Mouse (Mus musculus) urinary bladder, postnatal 4 days (tissue): Measurements from ENCODE around the gene Zfp866.
A peak's percentile ranks its signal among the peaks of the same experiment; 100 is the strongest.

Experiments used
- DNase-seq, 2 experiments: peaks; one replicate each; pipeline ENCODE4 v3.0.0; 2021 to 2022; ENCODE audit warnings: low spot score in 2 of 2

Zfp866 gene

GRCm38 (mm10) chr8:69790773-69791367 lies at the start of gene Zfp866, which contains the start of gene Atp13a1:
TSS of gene Zfp866 (minus strand) at chr8:69791178.
TSS of gene Atp13a1 (plus strand) at chr8:69791163.
- peak; percentile 84 to 87 for DNase-seq

- no peak for DNase-seq
These were observed 46.2 kb upstream of the Zfp866 start for GRCm38 (mm10) chr8:69837057-69837682.

GRCm38 (mm10) chr8:69832298-69832853 lies 41.4 kb upstream of the Zfp866 start, which contains the start of gene Pbx4:
TSS of gene Pbx4 (plus strand) at chr8:69832491.
- DNase-seq, result peak; percentile 81

DNA sequence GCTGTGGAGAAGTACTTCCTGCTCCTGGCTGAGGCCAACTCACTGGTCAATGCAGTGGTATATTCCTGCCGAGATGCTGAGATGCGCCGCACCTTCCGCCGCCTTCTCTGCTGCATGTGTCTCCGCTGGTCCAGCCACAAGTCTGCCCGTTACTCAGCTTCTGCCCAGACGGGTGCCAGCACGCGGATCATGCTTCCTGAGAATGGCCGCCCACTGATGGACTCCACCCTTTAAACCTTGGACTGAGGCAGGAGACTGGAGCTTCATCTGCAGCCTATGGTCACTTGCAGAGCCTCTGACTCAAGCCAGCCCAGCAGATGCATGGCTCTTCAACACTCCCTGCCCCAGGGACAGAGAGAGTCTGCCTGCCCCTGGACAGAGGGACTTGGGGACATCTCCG lies 35.4 kb upstream of the Zfp866 start:
- no peak for DNase-seq

DNA sequence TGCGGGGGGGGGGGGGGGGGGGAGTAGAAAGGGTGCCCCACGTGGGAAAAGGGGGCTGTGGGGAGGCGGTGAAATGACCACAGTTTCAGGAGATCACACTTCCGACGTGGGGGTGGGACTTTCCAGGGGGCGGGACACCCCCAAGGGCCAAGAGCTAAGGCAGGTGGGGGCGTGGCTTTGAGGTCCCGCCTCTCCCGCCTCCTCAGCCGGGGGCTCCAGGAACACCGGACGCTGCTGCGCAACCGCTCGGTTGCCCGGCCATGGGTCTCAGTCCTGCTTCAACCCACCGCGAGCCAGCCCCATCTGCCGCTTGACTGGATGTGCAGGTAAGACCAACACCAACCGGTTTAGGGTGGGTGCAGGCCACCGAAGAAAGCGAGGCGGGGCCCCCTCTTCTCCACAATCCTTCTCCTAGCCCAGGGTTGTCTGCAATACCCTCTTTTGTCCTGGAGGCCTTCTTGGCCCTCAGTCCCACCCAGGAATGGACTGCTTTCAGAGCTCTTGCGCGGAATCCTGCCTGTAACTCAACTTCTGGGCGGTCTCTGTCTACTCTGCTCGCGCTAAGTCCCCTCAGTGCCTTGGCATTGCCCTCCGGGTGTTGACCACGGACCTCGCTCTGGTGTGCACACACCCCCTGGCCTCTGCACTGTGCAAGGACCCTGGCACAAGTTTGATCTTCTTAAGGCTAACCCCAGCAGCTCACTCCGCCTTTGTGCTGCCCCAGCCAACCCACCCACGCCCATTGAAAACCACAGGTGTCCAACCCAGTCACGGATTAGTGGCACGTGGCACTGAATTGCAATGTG lies 31.6 kb upstream of the Zfp866 start, which contains the start of gene Lpar2:
Gene Lpar2, plus strand, starts transcription at position 44 of the 806 bp plus-strand sequence.
- peak in 1 of 2 experiments; percentile 56 for DNase-seq

DNA sequence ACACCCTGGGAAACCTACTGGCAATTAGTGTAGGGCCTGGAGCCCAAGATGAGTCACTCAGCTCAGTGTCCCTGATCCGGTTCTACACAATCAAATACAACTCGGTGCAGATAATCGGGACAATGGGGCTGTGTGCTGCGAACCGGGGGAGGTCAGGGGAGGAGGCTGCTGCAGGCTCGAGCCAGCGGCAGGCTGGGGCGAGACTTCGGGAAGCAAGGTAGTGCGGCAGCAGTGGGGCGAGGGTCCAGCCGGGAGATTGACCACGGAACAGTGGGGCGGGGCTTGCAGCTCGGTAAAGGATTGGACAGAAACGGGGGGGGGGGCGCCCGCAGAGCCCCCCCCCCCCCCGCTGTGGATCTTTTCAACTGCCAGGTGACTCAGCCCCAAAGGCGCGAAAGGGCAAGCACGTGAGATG lies 31.0 kb upstream of the Zfp866 start:
- peak in 1 of 2 experiments; percentile 35 for DNase-seq

- DNase-seq, result no peak
These were observed 29.5 kb upstream of the Zfp866 start for GRCm38 (mm10) chr8:69820466-69820865.

DNA sequence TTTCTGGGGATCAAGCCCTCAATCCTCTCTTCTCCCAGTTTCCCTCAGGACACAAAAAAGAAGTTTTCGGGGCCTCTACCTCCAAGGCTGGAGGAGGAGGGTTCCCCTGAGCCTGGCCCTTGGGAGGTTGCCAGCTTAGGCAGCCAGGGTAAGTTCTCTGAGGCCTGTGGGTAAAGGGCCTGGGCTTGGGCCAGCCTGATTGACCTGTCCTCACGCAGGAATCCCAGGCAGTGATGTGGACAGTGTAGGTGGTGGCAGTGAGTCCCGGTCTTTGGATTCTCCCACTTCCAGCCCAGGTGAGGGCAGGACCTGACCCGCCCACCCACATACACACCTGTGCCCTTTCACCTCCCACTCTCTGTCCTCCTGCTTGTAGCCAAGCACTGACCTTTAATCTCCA lies 24.4 kb upstream of the Zfp866 start:
- no peak for DNase-seq

DNA sequence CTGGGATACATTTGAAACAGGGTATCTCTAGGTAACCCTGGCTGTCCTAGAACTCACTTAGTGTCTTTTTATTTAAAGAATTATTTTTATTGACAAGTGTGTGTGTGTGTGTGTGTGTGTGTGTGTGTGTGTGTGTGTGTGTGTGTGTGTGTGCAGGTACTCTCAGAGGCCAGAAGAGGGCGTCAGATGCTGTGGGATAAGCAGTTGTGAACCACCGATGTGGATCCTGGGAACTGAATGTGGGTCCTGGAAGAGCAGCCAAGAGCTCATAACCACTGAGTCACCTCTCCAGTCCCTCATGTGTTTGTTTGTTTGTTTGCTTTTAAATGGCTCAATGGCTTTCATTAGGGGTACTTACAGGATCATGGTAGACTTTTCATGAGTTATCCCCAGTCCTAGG lies 23.9 kb upstream of the Zfp866 start:
- no peak for DNase-seq

GRCm38 (mm10) chr8:69809820-69810219 lies 18.8 kb upstream of the Zfp866 start:
- DNase-seq, result no peak

DNA sequence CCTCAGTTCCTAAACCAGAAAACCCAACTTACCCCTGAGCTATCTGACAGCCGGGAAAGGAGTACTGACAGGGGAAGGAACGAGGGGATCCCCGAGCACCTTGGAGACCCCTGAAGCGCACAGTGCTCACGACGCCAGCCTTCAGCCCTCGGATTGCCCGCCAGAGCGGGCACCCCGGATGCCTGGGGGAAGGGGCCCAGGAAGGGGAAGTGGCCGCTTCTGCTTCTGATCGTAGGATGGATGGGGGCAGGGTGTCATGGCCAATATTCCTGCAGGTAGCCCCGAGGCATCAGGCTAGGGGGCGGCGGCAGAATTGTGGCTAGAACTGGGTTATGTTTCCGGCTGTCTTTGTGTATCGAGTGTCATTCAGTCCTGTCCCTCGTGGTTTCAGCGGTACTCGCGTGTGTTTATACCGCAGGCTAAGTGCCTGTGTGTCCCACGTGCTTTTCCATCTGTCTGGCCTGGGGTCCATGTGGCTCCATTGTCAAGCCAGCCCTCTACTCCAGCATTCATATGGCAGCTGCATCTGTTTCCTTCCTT lies 18.0 kb upstream of the Zfp866 start:
- DNase-seq, result no peak

- DNase-seq, result peak; percentile 64 to 85
These were observed 17.3 kb upstream of the Zfp866 start, which contains the start of gene Gmip for GRCm38 (mm10) chr8:69808094-69808863. TSS of gene Gmip (plus strand) at chr8:69808679.

DNA sequence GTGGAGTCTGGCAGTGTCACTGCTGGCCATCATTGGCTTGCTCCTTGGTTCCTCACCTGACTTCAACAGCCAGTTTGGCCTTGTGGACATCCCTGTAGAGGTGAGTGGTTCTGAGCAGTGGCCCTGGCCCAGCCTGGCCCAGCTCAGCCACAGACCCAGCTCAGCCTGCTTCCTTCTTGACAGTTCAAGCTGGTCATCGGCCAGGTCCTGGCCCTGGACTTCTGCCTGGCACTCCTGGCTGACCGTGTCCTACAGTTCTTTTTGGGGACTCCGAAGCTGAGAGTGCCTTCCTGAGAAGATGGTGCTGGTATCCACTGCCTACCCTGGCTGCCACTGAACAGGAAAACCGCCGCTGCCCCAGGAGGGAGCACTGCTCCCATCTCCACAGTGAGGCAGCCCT lies 16.3 kb upstream of the Zfp866 start:
- peak in 1 of 2 experiments; percentile 54 for DNase-seq

- peak in 1 of 2 experiments; percentile 55 for DNase-seq
These were observed 14.5 kb upstream of the Zfp866 start for GRCm38 (mm10) chr8:69805491-69805890.

DNA sequence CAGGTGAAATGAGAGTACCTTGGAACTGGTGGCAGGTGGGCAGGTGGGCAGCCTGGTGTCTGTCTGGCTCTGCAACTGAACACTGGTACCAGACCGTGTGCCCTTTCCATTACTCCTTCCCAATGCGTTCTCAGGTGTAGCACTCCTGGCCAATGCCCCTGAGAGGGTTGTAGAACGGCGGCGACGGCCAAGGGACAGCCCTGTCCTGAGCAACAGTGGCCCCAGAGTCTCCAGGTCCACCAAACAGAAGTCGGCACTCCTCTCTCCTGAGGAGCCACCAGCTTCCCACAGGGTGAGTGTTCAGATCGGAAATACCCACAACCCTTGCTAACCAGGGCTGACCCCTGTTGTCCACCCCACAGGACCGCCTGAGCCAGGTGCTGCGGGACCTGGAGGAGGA lies 14.1 kb upstream of the Zfp866 start:
- DNase-seq, result peak in 1 of 2 experiments; percentile 58

GRCm38 (mm10) chr8:69804537-69804936 lies 13.6 kb upstream of the Zfp866 start:
- DNase-seq, result no peak

- peak; percentile 13 to 54 for DNase-seq
These were observed 12.4 kb upstream of the Zfp866 start for GRCm38 (mm10) chr8:69803366-69803765.

- peak in 1 of 2 experiments; percentile 51 for DNase-seq
These were observed 11.2 kb upstream of the Zfp866 start for GRCm38 (mm10) chr8:69802216-69802615.

- peak; percentile 10 to 29 for DNase-seq
These were observed 10.8 kb upstream of the Zfp866 start for GRCm38 (mm10) chr8:69801796-69802195.

- DNase-seq, result peak; percentile 14 to 57
These were observed 9.0 kb upstream of the Zfp866 start for GRCm38 (mm10) chr8:69799946-69800345.

DNA sequence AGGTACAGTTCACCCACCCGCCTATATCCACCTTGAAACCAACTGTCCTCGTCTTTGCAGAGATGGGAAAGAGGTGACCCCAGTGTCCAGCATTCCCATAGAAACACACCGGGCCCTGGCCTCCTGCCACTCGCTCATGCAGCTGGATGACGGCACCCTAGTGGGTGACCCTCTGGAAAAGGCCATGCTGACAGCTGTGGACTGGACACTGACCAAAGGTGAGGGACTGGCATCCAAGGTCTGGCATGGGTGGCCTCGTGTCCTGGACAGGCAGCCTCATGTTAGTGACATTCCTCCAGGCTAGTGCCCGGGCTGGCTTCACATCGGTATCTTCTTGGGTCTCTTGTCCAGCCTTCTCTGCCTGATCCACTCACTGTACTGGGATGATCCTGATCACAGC lies 8.3 kb upstream of the Zfp866 start:
- DNase-seq, result peak; percentile 17 to 54
